ENCODE assay signal across 17 mouse cellular contexts in the genomic region with DNA sequence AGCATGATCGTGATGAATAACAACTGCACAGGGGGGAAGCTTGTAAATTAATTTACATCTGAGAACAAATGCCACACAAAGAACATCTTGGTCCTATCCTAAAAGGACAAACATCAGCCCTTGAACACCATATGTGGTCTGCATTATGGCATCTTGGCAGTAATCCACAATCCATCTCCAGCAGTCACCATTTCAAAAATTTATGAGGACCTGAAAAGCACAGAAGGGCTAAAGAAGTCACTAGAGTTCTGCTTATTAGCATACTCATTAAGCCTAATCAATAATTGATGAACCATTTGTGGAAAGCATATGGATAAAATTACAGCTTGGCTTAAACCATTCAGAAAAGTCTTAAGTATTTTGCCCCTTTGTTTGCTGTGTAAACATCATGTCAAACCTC.
DNase-seq lines count a peak whose midpoint lies in the region; ATAC-seq and TF ChIP-seq lines count a peak whose summit lies in the region.
"Had no signal": no experiment of that assay in that cellular context is flagged by ENCODE, and none has a peak within 500 bp of the region (broad histone marks: within the 10 kb centered on the region; RNA-seq: fewer than 3 reads in every experiment).

No protein-coding gene starts in this region.

- DNase-seq in midbrain, embryonic 11.5 days (ENCODE audit: low spot score, missing footprints), result no peak
- DNase-seq in midbrain, embryonic 10.5 days (ENCODE audit: low spot score), result no peak
- peak; percentile 67 for DNase-seq in forebrain, embryonic 14.5 days (ENCODE audit: low spot score)
- peak; percentile 51 for DNase-seq in midbrain, postnatal 0 days (ENCODE audit: low spot score)
- no peak for DNase-seq in layer of hippocampus, adult 2 months (ENCODE audit: low spot score in 2 of 2)
- DNase-seq: cerebellum, adult 11-12 months; heart, postnatal 10 days; thymus, adult 2 months had no signal

- H3K36me3 ChIP-seq in midbrain, embryonic 11.5 days (ENCODE audit: control insufficient read depth, insufficient read depth, low read length), result no peaks in the 10 kb centered on the region
- H3K36me3 ChIP-seq in midbrain, embryonic 10.5 days, result no peaks in the 10 kb centered on the region
- no peaks in the 10 kb centered on the region for H3K36me3 ChIP-seq in forebrain, embryonic 14.5 days (ENCODE audit: control insufficient read depth, insufficient read depth, low read length)
- H3K36me3 ChIP-seq in hindbrain, embryonic 12.5 days, result no peaks in the 10 kb centered on the region
- no peaks in the 10 kb centered on the region for H3K36me3 ChIP-seq in midbrain, postnatal 0 days (ENCODE audit: insufficient read depth, low read length)
- H3K36me3 ChIP-seq in kidney, embryonic 14.5 days (ENCODE audit: control insufficient read depth, insufficient read depth, low read length), result no peaks in the 10 kb centered on the region
- H3K36me3 ChIP-seq: heart, embryonic 10.5 days; kidney, embryonic 15.5 days; limb, embryonic 13.5 days had no signal

- no peak overlapping the region for H3K4me2 ChIP-seq in midbrain, embryonic 11.5 days
- H3K4me2 ChIP-seq in forebrain, embryonic 14.5 days (ENCODE audit: low read length), result no peak overlapping the region
- H3K4me2 ChIP-seq in hindbrain, embryonic 12.5 days (replicated peaks), result no peak overlapping the region
- H3K4me2 ChIP-seq in midbrain, postnatal 0 days (ENCODE audit: low read depth, low read length, poor library complexity, severe bottlenecking), result no peak overlapping the region
- no peak overlapping the region for H3K4me2 ChIP-seq in kidney, embryonic 14.5 days (replicated peaks; ENCODE audit: low read depth, low read length)
- H3K4me2 ChIP-seq: kidney, embryonic 15.5 days; limb, embryonic 13.5 days had no signal

- no peaks in the 10 kb centered on the region for H3K9me3 ChIP-seq in midbrain, embryonic 11.5 days (ENCODE audit: control insufficient read depth, low read length)
- H3K9me3 ChIP-seq in midbrain, embryonic 10.5 days (replicated peaks), result no peaks in the 10 kb centered on the region
- no peaks in the 10 kb centered on the region for H3K9me3 ChIP-seq in forebrain, embryonic 14.5 days (replicated peaks; ENCODE audit: control insufficient read depth, low read length)
- no peaks in the 10 kb centered on the region for H3K9me3 ChIP-seq in hindbrain, embryonic 12.5 days (replicated peaks)
- no peaks in the 10 kb centered on the region for H3K9me3 ChIP-seq in midbrain, postnatal 0 days (ENCODE audit: low read length)
- no peaks in the 10 kb centered on the region for H3K9me3 ChIP-seq in kidney, embryonic 14.5 days (ENCODE audit: control insufficient read depth, low read length)
- H3K9me3 ChIP-seq: heart, embryonic 10.5 days; kidney, embryonic 15.5 days; limb, embryonic 13.5 days; megakaryocyte, embryonic 14.5 days had no signal

- 53% methylated on average over 1 of the region's 1 CpGs for WGBS in midbrain, embryonic 11.5 days
- WGBS in midbrain, embryonic 10.5 days, result 64% methylated on average over 1 of the region's 1 CpGs
- WGBS in forebrain, embryonic 14.5 days, result 23% methylated on average over 1 of the region's 1 CpGs
- 40% methylated on average over 1 of the region's 1 CpGs for WGBS in hindbrain, embryonic 12.5 days
- WGBS in midbrain, postnatal 0 days, result 38% methylated on average over 1 of the region's 1 CpGs
- WGBS in kidney, embryonic 14.5 days, result 65% methylated on average over 1 of the region's 1 CpGs

- ATAC-seq in midbrain, embryonic 11.5 days (ENCODE audit: low FRiP score), result peak; percentile 54; the same call in 1 of the 2 replicates
- ATAC-seq in forebrain, embryonic 14.5 days, result peak; percentile 84
- peak; percentile 79 for ATAC-seq in hindbrain, embryonic 12.5 days (ENCODE audit: low FRiP score)
- no peak; the same call in 1 of the 2 replicates for ATAC-seq in midbrain, postnatal 0 days (ENCODE audit: low FRiP score)
- ATAC-seq in kidney, embryonic 14.5 days (ENCODE audit: low FRiP score, low TSS enrichment), result no peak
- ATAC-seq in activated CD4-positive, CD25-positive, alpha-beta regulatory T cell, adult 4 months, result no peak
- ATAC-seq: lung, postnatal 0 days had no signal

- no peak overlapping the region for H3K27ac ChIP-seq in midbrain, embryonic 11.5 days (ENCODE audit: low read depth, low read length)
- no peak overlapping the region for H3K27ac ChIP-seq in midbrain, embryonic 10.5 days (replicated peaks)
- H3K27ac ChIP-seq in forebrain, embryonic 14.5 days (ENCODE audit: low read depth, low read length), result no peak overlapping the region
- H3K27ac ChIP-seq in hindbrain, embryonic 12.5 days, result no peak overlapping the region
- no peak overlapping the region for H3K27ac ChIP-seq in midbrain, postnatal 0 days (ENCODE audit: low read depth, low read length)
- H3K27ac ChIP-seq in kidney, embryonic 14.5 days (ENCODE audit: low read depth, low read length), result no peak overlapping the region
- H3K27ac ChIP-seq in layer of hippocampus, adult 2 months, result no peak overlapping the region
- H3K27ac ChIP-seq: heart, embryonic 10.5 days; kidney, embryonic 15.5 days; limb, embryonic 13.5 days; liver, embryonic 14.5 days had no signal

- H3K4me3 ChIP-seq in midbrain, embryonic 11.5 days (ENCODE audit: low read depth, low read length), result no peak overlapping the region
- no peak overlapping the region for H3K4me3 ChIP-seq in midbrain, embryonic 10.5 days
- H3K4me3 ChIP-seq in forebrain, embryonic 14.5 days (ENCODE audit: low read depth, low read length), result no peak overlapping the region
- H3K4me3 ChIP-seq in hindbrain, embryonic 12.5 days, result no peak overlapping the region
- no peak overlapping the region for H3K4me3 ChIP-seq in midbrain, postnatal 0 days (ENCODE audit: low read depth, low read length)
- H3K4me3 ChIP-seq in kidney, embryonic 14.5 days (ENCODE audit: low read length), result no peak overlapping the region
- no peak overlapping the region for H3K4me3 ChIP-seq in layer of hippocampus, adult 2 months
- H3K4me3 ChIP-seq: heart, embryonic 10.5 days; kidney, embryonic 15.5 days; limb, embryonic 13.5 days; megakaryocyte, embryonic 14.5 days had no signal

- H3K27me3 ChIP-seq in midbrain, embryonic 11.5 days (ENCODE audit: control insufficient read depth, insufficient read depth, low read length), result no peaks in the 10 kb centered on the region
- no peaks in the 10 kb centered on the region for H3K27me3 ChIP-seq in midbrain, embryonic 10.5 days (ENCODE audit: low read depth, poor library complexity, severe bottlenecking)
- H3K27me3 ChIP-seq in forebrain, embryonic 14.5 days (replicated peaks; ENCODE audit: control insufficient read depth, insufficient read depth, low read length), result no peaks in the 10 kb centered on the region
- no peaks in the 10 kb centered on the region for H3K27me3 ChIP-seq in hindbrain, embryonic 12.5 days
- no peaks in the 10 kb centered on the region for H3K27me3 ChIP-seq in midbrain, postnatal 0 days (ENCODE audit: insufficient read depth, low read length)
- H3K27me3 ChIP-seq in kidney, embryonic 14.5 days (ENCODE audit: control insufficient read depth, insufficient read depth, low read length), result no peaks in the 10 kb centered on the region
- H3K27me3 ChIP-seq: kidney, embryonic 15.5 days; limb, embryonic 13.5 days; megakaryocyte, embryonic 14.5 days had no signal

- TF ChIP-seq CTCF in midbrain, postnatal 0 days (IDR thresholded peaks at IDR 0.05), result no peak
- no peak for TF ChIP-seq CTCF in layer of hippocampus, adult 2 months (conservative IDR thresholded peaks at IDR 0.05)

- no peak overlapping the region for H3K9ac ChIP-seq in midbrain, embryonic 11.5 days (ENCODE audit: low read length)
- no peak overlapping the region for H3K9ac ChIP-seq in forebrain, embryonic 14.5 days (ENCODE audit: low read length)
- H3K9ac ChIP-seq in hindbrain, embryonic 12.5 days, result no peak overlapping the region
- H3K9ac ChIP-seq in midbrain, postnatal 0 days (replicated peaks; ENCODE audit: low read length, poor library complexity, severe bottlenecking), result no peak overlapping the region
- no peak overlapping the region for H3K9ac ChIP-seq in kidney, embryonic 14.5 days (ENCODE audit: low read depth, low read length)
- H3K9ac ChIP-seq: kidney, embryonic 15.5 days; limb, embryonic 13.5 days; liver, embryonic 14.5 days had no signal

- no peaks in the 10 kb centered on the region for H3K4me1 ChIP-seq in midbrain, embryonic 11.5 days (ENCODE audit: control insufficient read depth, insufficient read depth, low read length)
- H3K4me1 ChIP-seq in midbrain, embryonic 10.5 days, result no peaks in the 10 kb centered on the region
- H3K4me1 ChIP-seq in forebrain, embryonic 14.5 days (ENCODE audit: control insufficient read depth, insufficient read depth, low read length), result no peaks in the 10 kb centered on the region
- H3K4me1 ChIP-seq in hindbrain, embryonic 12.5 days, result no peaks in the 10 kb centered on the region
- no peaks in the 10 kb centered on the region for H3K4me1 ChIP-seq in midbrain, postnatal 0 days (ENCODE audit: insufficient read depth, low read length)
- H3K4me1 ChIP-seq in kidney, embryonic 14.5 days (ENCODE audit: control insufficient read depth, insufficient read depth, low read length), result no peaks in the 10 kb centered on the region
- H3K4me1 ChIP-seq: heart, embryonic 10.5 days; kidney, embryonic 15.5 days; limb, embryonic 13.5 days; megakaryocyte, embryonic 14.5 days had no signal

Comparison
In these comparisons a context has a peak if more than half of its experiments do, and no peak if none do; other contexts are left out.
1. ATAC-seq: peak in midbrain, embryonic 11.5 days (single experiment), forebrain, embryonic 14.5 days (single experiment) and hindbrain, embryonic 12.5 days (single experiment); none in midbrain, postnatal 0 days (single experiment), kidney, embryonic 14.5 days (single experiment) and activated CD4-positive, CD25-positive, alpha-beta regulatory T cell, adult 4 months (single experiment).
2. DNase-seq: peak in forebrain, embryonic 14.5 days (single experiment) and midbrain, postnatal 0 days (single experiment); none in midbrain, embryonic 11.5 days (single experiment), midbrain, embryonic 10.5 days (single experiment) and layer of hippocampus, adult 2 months (0 of 2).